Mouse (Mus musculus): Measurements from ENCODE around the gene Ccdc34. TPM values are rescaled to one million over a fixed set of nuclear protein-coding genes. Genes with fewer than 3 reads are reported as not detected.

Gene Ccdc34
- polyA plus RNA-seq, 1 experiment from 2014 or later, result 14.5 TPM

GRCm38 (mm10) chr2:110177406-110177805 is 159.8 kb downstream of the Ccdc34 start:
- Histone ChIP-seq H3K27ac (ENCODE audit: low read depth) (no peak overlapping the region), H3K4me1 (ENCODE audit: insufficient read depth) (no peaks in the 10 kb centered on the region), H3K36me3 (replicated peaks; ENCODE audit: insufficient read depth, low read length) (no peaks in the 10 kb centered on the region), H3K9me3 (ENCODE audit: low read length) (no peaks in the 10 kb centered on the region), H3K4me3 (ENCODE audit: low read depth, low read length) (no peak overlapping the region), H3K4me2 (ENCODE audit: low read depth, low read length) (no peak overlapping the region), H3K9ac (replicated peaks) (no peak overlapping the region), H3K27me3 (ENCODE audit: insufficient read depth, low read length) (no peaks in the 10 kb centered on the region)
- TF ChIP-seq EP300 (IDR thresholded peaks at IDR 0.05; ENCODE audit: low read depth) (no peak), CTCF (IDR thresholded peaks at IDR 0.05; ENCODE audit: low read depth) (no peak)
- 57% methylated on average over 2 of the region's 2 CpGs for WGBS (ENCODE audit: insufficient replicate concordance)
- ATAC-seq, result no peak
- DNase-seq, result no peak

- H3K4me3 ChIP-seq (ENCODE audit: low read depth, low read length), result no peak overlapping the region
- H3K36me3 ChIP-seq (replicated peaks; ENCODE audit: insufficient read depth, low read length), result no peaks in the 10 kb centered on the region
- no peak overlapping the region for H3K9ac ChIP-seq (replicated peaks)
- H3K9me3 ChIP-seq (ENCODE audit: low read length), result no peaks in the 10 kb centered on the region
- H3K27ac ChIP-seq (ENCODE audit: low read depth), result no peak overlapping the region
- no peaks in the 10 kb centered on the region for H3K4me1 ChIP-seq (ENCODE audit: insufficient read depth)
- ATAC-seq (no peak), DNase-seq (no peak)
- no peak overlapping the region for H3K4me2 ChIP-seq (ENCODE audit: low read depth, low read length)
- TF ChIP-seq CTCF (IDR thresholded peaks at IDR 0.05; ENCODE audit: low read depth) (no peak), EP300 (IDR thresholded peaks at IDR 0.05; ENCODE audit: low read depth) (no peak)
- no peaks in the 10 kb centered on the region for H3K27me3 ChIP-seq (ENCODE audit: insufficient read depth, low read length)
- 68% methylated on average over 7 of the region's 7 CpGs for WGBS (ENCODE audit: insufficient replicate concordance)
Measured at GRCm38 (mm10) chr2:110177879-110178278, 160.3 kb downstream of the Ccdc34 start.

GRCm38 (mm10) chr2:110179669-110180315 is 162.2 kb downstream of the Ccdc34 start:
- H3K9me3 ChIP-seq (ENCODE audit: low read length), result no peaks in the 10 kb centered on the region
- no peak overlapping the region for H3K4me2 ChIP-seq (ENCODE audit: low read depth, low read length)
- DNase-seq (no peak), ATAC-seq (no peak)
- no peak overlapping the region for H3K27ac ChIP-seq (ENCODE audit: low read depth)
- H3K27me3 ChIP-seq (ENCODE audit: insufficient read depth, low read length), result no peaks in the 10 kb centered on the region
- no peaks in the 10 kb centered on the region for H3K4me1 ChIP-seq (ENCODE audit: insufficient read depth)
- no peak overlapping the region for H3K4me3 ChIP-seq (ENCODE audit: low read depth, low read length)
- no peak overlapping the region for H3K9ac ChIP-seq (replicated peaks)
- no peaks in the 10 kb centered on the region for H3K36me3 ChIP-seq (replicated peaks; ENCODE audit: insufficient read depth, low read length)
- TF ChIP-seq CTCF (IDR thresholded peaks at IDR 0.05; ENCODE audit: low read depth), result no peak
- no peak for TF ChIP-seq EP300 (IDR thresholded peaks at IDR 0.05; ENCODE audit: low read depth)
- WGBS (ENCODE audit: insufficient replicate concordance), result 30% methylated on average over 10 of the region's 10 CpGs

GRCm38 (mm10) chr2:110180316-110180670 is 162.7 kb downstream of the Ccdc34 start:
- ATAC-seq, result no peak
- no peaks in the 10 kb centered on the region for H3K36me3 ChIP-seq (replicated peaks; ENCODE audit: insufficient read depth, low read length)
- 45% methylated on average over 7 of the region's 7 CpGs for WGBS (ENCODE audit: insufficient replicate concordance)

GRCm38 (mm10) chr2:110181666-110182065 is 164.0 kb downstream of the Ccdc34 start:
- no peak for ATAC-seq

More at GRCm38 (mm10) chr2:110180316-110180670, 162.7 kb downstream of the Ccdc34 start:
- no peaks in the 10 kb centered on the region for H3K27me3 ChIP-seq (ENCODE audit: insufficient read depth, low read length)
- H3K27ac ChIP-seq (ENCODE audit: low read depth), result no peak overlapping the region
- no peak for DNase-seq
- TF ChIP-seq EP300 (IDR thresholded peaks at IDR 0.05; ENCODE audit: low read depth), result no peak
- TF ChIP-seq CTCF (IDR thresholded peaks at IDR 0.05; ENCODE audit: low read depth), result no peak
- H3K4me3 ChIP-seq (ENCODE audit: low read depth, low read length), result no peak overlapping the region
- no peak overlapping the region for H3K9ac ChIP-seq (replicated peaks)
- H3K4me1 ChIP-seq (ENCODE audit: insufficient read depth), result no peaks in the 10 kb centered on the region
- H3K9me3 ChIP-seq (ENCODE audit: low read length), result no peaks in the 10 kb centered on the region
- no peak overlapping the region for H3K4me2 ChIP-seq (ENCODE audit: low read depth, low read length)

GRCm38 (mm10) chr2:110182248-110182647 is 164.6 kb downstream of the Ccdc34 start:
- TF ChIP-seq CTCF (IDR thresholded peaks at IDR 0.05; ENCODE audit: low read depth) (no peak), EP300 (IDR thresholded peaks at IDR 0.05; ENCODE audit: low read depth) (no peak)
- Histone ChIP-seq H3K27me3 (ENCODE audit: insufficient read depth, low read length) (no peaks in the 10 kb centered on the region), H3K4me1 (ENCODE audit: insufficient read depth) (no peaks in the 10 kb centered on the region), H3K36me3 (replicated peaks; ENCODE audit: insufficient read depth, low read length) (no peaks in the 10 kb centered on the region), H3K9me3 (ENCODE audit: low read length) (no peaks in the 10 kb centered on the region), H3K4me3 (ENCODE audit: low read depth, low read length) (no peak overlapping the region), H3K9ac (replicated peaks) (no peak overlapping the region), H3K27ac (ENCODE audit: low read depth) (no peak overlapping the region), H3K4me2 (ENCODE audit: low read depth, low read length) (no peak overlapping the region)
- ATAC-seq (no peak), DNase-seq (no peak)
- WGBS (ENCODE audit: insufficient replicate concordance), result 71% methylated on average over 6 of the region's 6 CpGs

More at GRCm38 (mm10) chr2:110181666-110182065, 164.0 kb downstream of the Ccdc34 start:
- WGBS (ENCODE audit: insufficient replicate concordance), result 58% methylated on average over 6 of the region's 6 CpGs
- no peaks in the 10 kb centered on the region for H3K9me3 ChIP-seq (ENCODE audit: low read length)
- no peaks in the 10 kb centered on the region for H3K36me3 ChIP-seq (replicated peaks; ENCODE audit: insufficient read depth, low read length)
- no peak overlapping the region for H3K4me2 ChIP-seq (ENCODE audit: low read depth, low read length)
- DNase-seq, result no peak
- no peak overlapping the region for H3K4me3 ChIP-seq (ENCODE audit: low read depth, low read length)
- TF ChIP-seq EP300 (IDR thresholded peaks at IDR 0.05; ENCODE audit: low read depth) (no peak), CTCF (IDR thresholded peaks at IDR 0.05; ENCODE audit: low read depth) (no peak)
- H3K4me1 ChIP-seq (ENCODE audit: insufficient read depth), result no peaks in the 10 kb centered on the region
- no peak overlapping the region for H3K27ac ChIP-seq (ENCODE audit: low read depth)
- no peak overlapping the region for H3K9ac ChIP-seq (replicated peaks)
- H3K27me3 ChIP-seq (ENCODE audit: insufficient read depth, low read length), result no peaks in the 10 kb centered on the region
